Mouse (Mus musculus): ENCODE data around the gene Iqcf5. TPM values are rescaled to one million over a fixed set of nuclear protein-coding genes. Genes with fewer than 3 reads are reported as not detected.
A peak's percentile ranks its signal among the peaks of the same experiment; 100 is the strongest.

The Iqcf5 gene
- not detected in 2 replicates for polyA plus RNA-seq (2015; fragmentation: Nextera tagmentation; extraction: Ambion mirVana)

- no peak for ATAC-seq (ENCODE audit: borderline replicate concordance, extremely low read depth, low FRiP score, low TSS enrichment)
- H3K4me1 ChIP-seq: 0 out of 2 replicates have a peak, but pooled peaks cover 6% of the 10 kb centered on the region
- H3K27me3 ChIP-seq: no peaks in the 10 kb centered on the region
- H3K27ac ChIP-seq: no peak within 1 kb of the TSS
- H3K9me3 ChIP-seq: no peaks in the 10 kb centered on the region
- H3K4me2 ChIP-seq: no peak within 1 kb of the TSS
- 84% methylated on average over 4 of the region's 4 CpGs for WGBS
- H3K36me3 ChIP-seq: no peaks in the 10 kb centered on the region
- no peak within 1 kb of the TSS for H3K4me3 ChIP-seq
- no peak within 1 kb of the TSS for H3K9ac ChIP-seq
Measured at GRCm38 (mm10) chr9:106514273-106514672, at the start of gene Iqcf5. Gene Iqcf5 (plus strand): TSS chr9:106514573.

- Histone ChIP-seq H3K9ac (peak overlapping the region; percentile 46), H3K9me3 (no peaks in the 10 kb centered on the region), H3K4me2 (peak overlapping the region; percentile 85), H3K27ac (no peak overlapping the region), H3K4me1 (peaks cover 12% of the 10 kb centered on the region), H3K36me3 (peaks cover 30% of the 10 kb centered on the region), H3K4me3 (peak overlapping the region; percentile 45), H3K27me3 (0 out of 2 replicates have a peak, but pooled peaks cover 7% of the 10 kb centered on the region)
- peak; percentile 58 for ATAC-seq (ENCODE audit: borderline replicate concordance, extremely low read depth, low FRiP score, low TSS enrichment)
- 3% methylated on average over 99 of the region's 99 CpGs for WGBS
Measured at GRCm38 (mm10) chr9:106464751-106465541, 49.4 kb upstream of the Iqcf5 start.

- H3K9ac ChIP-seq: peak within 1 kb of the TSS; percentile 46
- WGBS: 37% methylated on average over 26 of the region's 26 CpGs
- no peak within 1 kb of the TSS for H3K27ac ChIP-seq
- ATAC-seq (ENCODE audit: borderline replicate concordance, extremely low read depth, low FRiP score, low TSS enrichment): no peak
- peak within 1 kb of the TSS; percentile 45 for H3K4me3 ChIP-seq
- peaks cover 12% of the 10 kb centered on the region for H3K4me1 ChIP-seq
- H3K27me3 ChIP-seq: 0 out of 2 replicates have a peak, but pooled peaks cover 7% of the 10 kb centered on the region
- no peaks in the 10 kb centered on the region for H3K9me3 ChIP-seq
- peaks cover 28% of the 10 kb centered on the region for H3K36me3 ChIP-seq
- H3K4me2 ChIP-seq: peak within 1 kb of the TSS; percentile 85
Measured at GRCm38 (mm10) chr9:106465571-106466200, 48.7 kb upstream of the Iqcf5 start, which contains the start of gene Gpr62. Gene Gpr62 (minus strand): TSS chr9:106465938.

- no peak overlapping the region for H3K27ac ChIP-seq
- peaks cover 21% of the 10 kb centered on the region for H3K36me3 ChIP-seq
- H3K9me3 ChIP-seq: no peaks in the 10 kb centered on the region
- H3K4me1 ChIP-seq: peaks cover 15% of the 10 kb centered on the region
- WGBS: 81% methylated on average over 6 of the region's 6 CpGs
- H3K27me3 ChIP-seq: 0 out of 2 replicates have a peak, but pooled peaks cover 7% of the 10 kb centered on the region
- no peak overlapping the region for H3K4me3 ChIP-seq
- no peak overlapping the region for H3K4me2 ChIP-seq
- ATAC-seq (ENCODE audit: borderline replicate concordance, extremely low read depth, low FRiP score, low TSS enrichment): no peak
- H3K9ac ChIP-seq: no peak overlapping the region
Measured at GRCm38 (mm10) chr9:106466721-106467120, 47.7 kb upstream of the Iqcf5 start.

GRCm38 (mm10) chr9:106467746-106468145 is 46.6 kb upstream of the Iqcf5 start:
- Histone ChIP-seq H3K9me3 (no peaks in the 10 kb centered on the region), H3K4me2 (no peak overlapping the region), H3K36me3 (peaks cover 12% of the 10 kb centered on the region), H3K4me1 (peaks cover 23% of the 10 kb centered on the region), H3K9ac (no peak overlapping the region), H3K27me3 (0 out of 2 replicates have a peak, but pooled peaks cover 7% of the 10 kb centered on the region), H3K27ac (no peak overlapping the region), H3K4me3 (no peak overlapping the region)
- 84% methylated on average over 7 of the region's 7 CpGs for WGBS
- no peak for ATAC-seq (ENCODE audit: borderline replicate concordance, extremely low read depth, low FRiP score, low TSS enrichment)

- Histone ChIP-seq H3K36me3 (no peaks in the 10 kb centered on the region), H3K4me2 (no peak overlapping the region), H3K4me3 (no peak overlapping the region), H3K9me3 (no peaks in the 10 kb centered on the region), H3K27me3 (0 out of 2 replicates have a peak, but pooled peaks cover 7% of the 10 kb centered on the region), H3K4me1 (peaks cover 33% of the 10 kb centered on the region), H3K9ac (no peak overlapping the region), H3K27ac (no peak overlapping the region)
- no peak for ATAC-seq (ENCODE audit: borderline replicate concordance, extremely low read depth, low FRiP score, low TSS enrichment)
- WGBS: 63% methylated on average over 6 of the region's 6 CpGs
Measured at GRCm38 (mm10) chr9:106469317-106469716, 45.1 kb upstream of the Iqcf5 start.

GRCm38 (mm10) chr9:106469776-106470175 is 44.6 kb upstream of the Iqcf5 start:
- 0 out of 2 replicates have a peak, but pooled peaks cover 7% of the 10 kb centered on the region for H3K27me3 ChIP-seq
- 59% methylated on average over 9 of the region's 9 CpGs for WGBS

GRCm38 (mm10) chr9:106470991-106471750 is 43.2 kb upstream of the Iqcf5 start:
- no peaks in the 10 kb centered on the region for H3K9me3 ChIP-seq
- H3K4me3 ChIP-seq: no peak overlapping the region
- no peaks in the 10 kb centered on the region for H3K27me3 ChIP-seq
- no peak for ATAC-seq (ENCODE audit: borderline replicate concordance, extremely low read depth, low FRiP score, low TSS enrichment)
- H3K27ac ChIP-seq: no peak overlapping the region
- no peaks in the 10 kb centered on the region for H3K36me3 ChIP-seq
- H3K4me2 ChIP-seq: peak overlapping the region; percentile 40
- H3K4me1 ChIP-seq: peaks cover 40% of the 10 kb centered on the region
- H3K9ac ChIP-seq: no peak overlapping the region; the same call in 1 of the 2 replicates
- 71% methylated on average over 13 of the region's 14 CpGs for WGBS

More at GRCm38 (mm10) chr9:106469776-106470175, 44.6 kb upstream of the Iqcf5 start:
- Histone ChIP-seq H3K27ac (no peak overlapping the region), H3K4me2 (no peak overlapping the region), H3K36me3 (no peaks in the 10 kb centered on the region), H3K4me1 (peaks cover 34% of the 10 kb centered on the region), H3K9ac (no peak overlapping the region), H3K4me3 (no peak overlapping the region), H3K9me3 (no peaks in the 10 kb centered on the region)
- ATAC-seq (ENCODE audit: borderline replicate concordance, extremely low read depth, low FRiP score, low TSS enrichment): no peak

- Histone ChIP-seq H3K4me2 (peak overlapping the region; percentile 40), H3K4me3 (no peak overlapping the region), H3K27me3 (no peaks in the 10 kb centered on the region), H3K9ac (no peak overlapping the region; the same call in 1 of the 2 replicates), H3K36me3 (no peaks in the 10 kb centered on the region), H3K4me1 (peaks cover 45% of the 10 kb centered on the region), H3K9me3 (no peaks in the 10 kb centered on the region), H3K27ac (0 out of 2 replicates have a peak overlapping the region, but pooled peaks have one; percentile 30)
- 10% methylated on average over 5 of the region's 5 CpGs for WGBS
- ATAC-seq (ENCODE audit: borderline replicate concordance, extremely low read depth, low FRiP score, low TSS enrichment): peak; percentile 13; the same call in 1 of the 2 replicates
Measured at GRCm38 (mm10) chr9:106471892-106472291, 42.5 kb upstream of the Iqcf5 start.

GRCm38 (mm10) chr9:106472321-106472720 is 42.1 kb upstream of the Iqcf5 start:
- Histone ChIP-seq H3K27ac (peak overlapping the region; percentile 30; the same call in 1 of the 2 replicates), H3K9ac (no peak overlapping the region), H3K27me3 (no peaks in the 10 kb centered on the region), H3K36me3 (no peaks in the 10 kb centered on the region), H3K4me3 (no peak overlapping the region), H3K4me1 (peaks cover 45% of the 10 kb centered on the region), H3K4me2 (peak overlapping the region; percentile 40; the same call in 1 of the 2 replicates), H3K9me3 (no peaks in the 10 kb centered on the region)
- no peak for ATAC-seq (ENCODE audit: borderline replicate concordance, extremely low read depth, low FRiP score, low TSS enrichment)
- WGBS: 55% methylated on average over 4 of the region's 4 CpGs

- H3K4me1 ChIP-seq: peaks cover 52% of the 10 kb centered on the region
- 83% methylated on average over 16 of the region's 16 CpGs for WGBS
- no peaks in the 10 kb centered on the region for H3K9me3 ChIP-seq
- no peak overlapping the region for H3K4me3 ChIP-seq
- ATAC-seq (ENCODE audit: borderline replicate concordance, extremely low read depth, low FRiP score, low TSS enrichment): no peak
- H3K27ac ChIP-seq: no peak overlapping the region
- no peak overlapping the region for H3K4me2 ChIP-seq
- no peaks in the 10 kb centered on the region for H3K36me3 ChIP-seq
- H3K27me3 ChIP-seq: no peaks in the 10 kb centered on the region
- H3K9ac ChIP-seq: no peak overlapping the region
Measured at GRCm38 (mm10) chr9:106473081-106473752, 41.2 kb upstream of the Iqcf5 start.
